Mouse (Mus musculus): ENCODE data around the gene Mvd.
A peak's percentile ranks its signal among the peaks of the same experiment; 100 is the strongest.

Mvd gene

GRCm38 (mm10) chr8:122457171-122457570 lies 13.9 kb upstream of the Mvd start:
- no peak for DNase-seq (ENCODE audit: low spot score)

- no peak for DNase-seq (ENCODE audit: low spot score)
Observed at GRCm38 (mm10) chr8:122454409-122454808, 11.2 kb upstream of the Mvd start.

- no peak for DNase-seq (ENCODE audit: low spot score)
Observed at GRCm38 (mm10) chr8:122452154-122452553, 8.9 kb upstream of the Mvd start.

- DNase-seq (ENCODE audit: low spot score) = no peak
Observed at GRCm38 (mm10) chr8:122451161-122451703, 8.0 kb upstream of the Mvd start.

GRCm38 (mm10) chr8:122445203-122445602 lies 2.0 kb upstream of the Mvd start:
- DNase-seq (ENCODE audit: low spot score) = no peak

- DNase-seq (ENCODE audit: low spot score) = peak; percentile 96
Observed at GRCm38 (mm10) chr8:122444058-122444748, 981 bp upstream of the Mvd start.

GRCm38 (mm10) chr8:122442781-122443180 lies 441 bp downstream of the Mvd start:
- DNase-seq (ENCODE audit: low spot score) = no peak

GRCm38 (mm10) chr8:122442356-122442755 lies 866 bp downstream of the Mvd start:
- no peak for DNase-seq (ENCODE audit: low spot score)

- DNase-seq (ENCODE audit: low spot score) = no peak
Observed at GRCm38 (mm10) chr8:122441326-122441725, 1.9 kb downstream of the Mvd start.

- DNase-seq (ENCODE audit: low spot score) = no peak
Observed at GRCm38 (mm10) chr8:122439336-122439735, 3.9 kb downstream of the Mvd start.

GRCm38 (mm10) chr8:122437708-122438331 lies 5.4 kb downstream of the Mvd start:
- DNase-seq (ENCODE audit: low spot score) = no peak

GRCm38 (mm10) chr8:122436586-122437125 lies 6.6 kb downstream of the Mvd start:
- no peak for DNase-seq (ENCODE audit: low spot score)

- no peak for DNase-seq (ENCODE audit: low spot score)
Observed at GRCm38 (mm10) chr8:122436146-122436545, 7.1 kb downstream of the Mvd start.

GRCm38 (mm10) chr8:122435375-122435774 lies 7.8 kb downstream of the Mvd start:
- no peak for DNase-seq (ENCODE audit: low spot score)

- no peak for DNase-seq (ENCODE audit: low spot score)
Observed at GRCm38 (mm10) chr8:122433269-122433905, 9.8 kb downstream of the Mvd start.

- DNase-seq (ENCODE audit: low spot score) = no peak
Observed at GRCm38 (mm10) chr8:122432443-122433268, 10.6 kb downstream of the Mvd start, which contains the start of gene Cyba. TSS of gene Cyba (minus strand) at chr8:122432930.

GRCm38 (mm10) chr8:122431694-122432442 lies 11.4 kb downstream of the Mvd start:
- DNase-seq (ENCODE audit: low spot score) = no peak

GRCm38 (mm10) chr8:122430646-122431045 lies 12.6 kb downstream of the Mvd start:
- no peak for DNase-seq (ENCODE audit: low spot score)

GRCm38 (mm10) chr8:122430058-122430636 lies 13.1 kb downstream of the Mvd start:
- DNase-seq (ENCODE audit: low spot score) = no peak

GRCm38 (mm10) chr8:122428163-122428562 lies 15.1 kb downstream of the Mvd start:
- DNase-seq (ENCODE audit: low spot score) = no peak

GRCm38 (mm10) chr8:122427607-122428006 lies 15.6 kb downstream of the Mvd start:
- DNase-seq (ENCODE audit: low spot score) = no peak

Data from adipocyte (in vitro differentiated cells).